Comparison of ENCODE assay signal across 7 mouse cellular contexts in genomic region chr19:41914592-41914882, GRCm38 (mm10). TPM values are rescaled to one million over a fixed set of nuclear protein-coding genes. Genes with fewer than 3 reads are reported as not detected.
DNase-seq lines count a peak whose midpoint lies in the region; ATAC-seq and TF ChIP-seq lines count a peak whose summit lies in the region.
"Not testable (repeated sequence)": the region's sequence is repeated elsewhere in the genome, so short reads cannot be mapped to it uniquely, and the experiment has no call there.

No protein-coding gene starts in this region.

- H3K36me3 ChIP-seq in forebrain, embryonic 14.5 days (ENCODE audit: control insufficient read depth, insufficient read depth, low read length): peaks cover 31% of the 10 kb centered on the region
- peaks cover 54% of the 10 kb centered on the region for H3K36me3 ChIP-seq in hindbrain, embryonic 10.5 days
- peaks cover 37% of the 10 kb centered on the region for H3K36me3 ChIP-seq in kidney, embryonic 16.5 days (ENCODE audit: insufficient read depth, low read length)
- H3K36me3 ChIP-seq in liver, embryonic 11.5 days (ENCODE audit: control insufficient read depth, insufficient read depth, low read length): peaks cover 28% of the 10 kb centered on the region
- peaks cover 10% of the 10 kb centered on the region; the same call in 1 of the 2 replicates for H3K36me3 ChIP-seq in macrophage (ENCODE audit: inconsistent target)
- H3K36me3 ChIP-seq in neural tube, embryonic 11.5 days (ENCODE audit: control insufficient read depth, insufficient read depth, low read length): peaks cover 11% of the 10 kb centered on the region

- H3K4me1 ChIP-seq in bone marrow macrophage, adult 2 months (ENCODE audit: control insufficient read depth, insufficient read depth, low read length): peaks cover 25% of the 10 kb centered on the region
- H3K4me1 ChIP-seq in forebrain, embryonic 14.5 days (ENCODE audit: control insufficient read depth, insufficient read depth, low read length): peaks cover 19% of the 10 kb centered on the region
- H3K4me1 ChIP-seq in hindbrain, embryonic 10.5 days (replicated peaks): peaks cover 18% of the 10 kb centered on the region
- peaks cover 19% of the 10 kb centered on the region for H3K4me1 ChIP-seq in kidney, embryonic 16.5 days (ENCODE audit: insufficient read depth, low read length)
- peaks cover 17% of the 10 kb centered on the region for H3K4me1 ChIP-seq in liver, embryonic 11.5 days (replicated peaks; ENCODE audit: control insufficient read depth, insufficient read depth, low read length)
- peaks cover 14% of the 10 kb centered on the region for H3K4me1 ChIP-seq in neural tube, embryonic 11.5 days (ENCODE audit: control insufficient read depth, insufficient read depth, low read length)

- ATAC-seq in forebrain, embryonic 14.5 days; kidney, embryonic 16.5 days (ENCODE audit: low FRiP score, low TSS enrichment); liver, embryonic 11.5 days (replicated peaks; ENCODE audit: low FRiP score); neural tube, embryonic 11.5 days (ENCODE audit: insufficient read depth, low FRiP score, low TSS enrichment): not testable (repeated sequence)

- TF ChIP-seq CTCF in bone marrow macrophage, adult 2 months (IDR thresholded peaks at IDR 0.05; ENCODE audit: low read depth, low read length): not testable (repeated sequence)

- not testable (repeated sequence) for H3K9me3 ChIP-seq in forebrain, embryonic 14.5 days (replicated peaks; ENCODE audit: control insufficient read depth, low read length); hindbrain, embryonic 10.5 days; kidney, embryonic 16.5 days (ENCODE audit: low read length); liver, embryonic 11.5 days (ENCODE audit: control insufficient read depth, low read length); neural tube, embryonic 11.5 days (ENCODE audit: control insufficient read depth, low read length)

- not testable (repeated sequence) for DNase-seq in forebrain, embryonic 14.5 days (ENCODE audit: low spot score); hindbrain, embryonic 10.5 days (ENCODE audit: low spot score); liver, embryonic 11.5 days (ENCODE audit: low spot score); neural tube, embryonic 11.5 days (ENCODE audit: low spot score)

- H3K27ac ChIP-seq in bone marrow macrophage, adult 2 months (ENCODE audit: insufficient read depth, low read depth, low read length): peak overlapping the region; percentile 75
- not testable (repeated sequence) for H3K27ac ChIP-seq in forebrain, embryonic 14.5 days (ENCODE audit: low read depth, low read length); hindbrain, embryonic 10.5 days; kidney, embryonic 16.5 days (ENCODE audit: low read length); liver, embryonic 11.5 days (ENCODE audit: low read depth, low read length); neural tube, embryonic 11.5 days (ENCODE audit: low read depth, low read length)
- H3K27ac ChIP-seq in macrophage: peak overlapping the region; percentile 94

- H3K4me2 ChIP-seq in forebrain, embryonic 14.5 days (ENCODE audit: low read length): peak overlapping the region; percentile 89; the same call in 1 of the 2 replicates
- H3K4me2 ChIP-seq in kidney, embryonic 16.5 days (replicated peaks; ENCODE audit: low read depth, low read length): not testable (repeated sequence)
- peak overlapping the region; percentile 78 for H3K4me2 ChIP-seq in liver, embryonic 11.5 days
- H3K4me2 ChIP-seq in neural tube, embryonic 11.5 days (ENCODE audit: low read depth): peak overlapping the region; percentile 93; the same call in 1 of the 2 replicates

- peak overlapping the region; percentile 87; the same call in 1 of the 2 replicates for H3K4me3 ChIP-seq in bone marrow macrophage, adult 2 months (ENCODE audit: insufficient read depth, low read length)
- 0 out of 2 replicates have a peak overlapping the region, but pooled peaks have one; percentile 1 for H3K4me3 ChIP-seq in forebrain, embryonic 14.5 days (ENCODE audit: low read depth, low read length)
- peak overlapping the region; percentile 97 for H3K4me3 ChIP-seq in hindbrain, embryonic 10.5 days
- peak overlapping the region; percentile 100; the same call in 1 of the 2 replicates for H3K4me3 ChIP-seq in kidney, embryonic 16.5 days (ENCODE audit: low read length)
- peak overlapping the region; percentile 93 for H3K4me3 ChIP-seq in liver, embryonic 11.5 days (ENCODE audit: low read depth, low read length)
- peak overlapping the region; percentile 96 for H3K4me3 ChIP-seq in macrophage (ENCODE audit: inconsistent target)
- H3K4me3 ChIP-seq in neural tube, embryonic 11.5 days (ENCODE audit: low read depth, low read length): not testable (repeated sequence)

- H3K9ac ChIP-seq in forebrain, embryonic 14.5 days (ENCODE audit: low read length); kidney, embryonic 16.5 days (replicated peaks; ENCODE audit: low read length); liver, embryonic 11.5 days (ENCODE audit: low read depth, low read length); neural tube, embryonic 11.5 days (ENCODE audit: low read length): not testable (repeated sequence)

- not testable (repeated sequence) for H3K27me3 ChIP-seq in forebrain, embryonic 14.5 days (replicated peaks; ENCODE audit: control insufficient read depth, insufficient read depth, low read length); hindbrain, embryonic 10.5 days (ENCODE audit: insufficient read depth, poor library complexity, severe bottlenecking); kidney, embryonic 16.5 days (ENCODE audit: insufficient read depth, low read length); liver, embryonic 11.5 days (replicated peaks; ENCODE audit: control insufficient read depth, insufficient read depth, low read length); neural tube, embryonic 11.5 days (ENCODE audit: control insufficient read depth, insufficient read depth, low read length)

- TF ChIP-seq POLR2A in bone marrow macrophage, adult 2 months (IDR thresholded peaks at IDR 0.05; ENCODE audit: borderline replicate concordance, low read depth, low read length): not testable (repeated sequence)

- peaks cover 55% of the 10 kb centered on the region for H3K79me2 ChIP-seq in macrophage (ENCODE audit: inconsistent target)

RNA-seq across cellular contexts. Expression of gene Pgam1, which starts 2.8 kb away (rescaled TPM):
- polyA plus RNA-seq in bone marrow macrophage, adult 2 months (2012; ENCODE audit: insufficient read depth, insufficient read length, missing spikeins): 256 and 259 TPM in 2 replicates
- 505 and 522 TPM in 2 replicates for polyA plus RNA-seq in forebrain, embryonic 14.5 days (2014; fragmentation: Nextera tagmentation; extraction: Ambion mirVana)
- polyA plus RNA-seq in hindbrain, embryonic 10.5 days (2016; fragmentation: Nextera tagmentation; extraction: Ambion mirVana): 900 and 1,138 TPM in 2 replicates
- 823 and 859 TPM in 2 replicates for polyA plus RNA-seq in kidney, embryonic 16.5 days (2015; fragmentation: Nextera tagmentation; extraction: Ambion mirVana)
- 871 and 874 TPM in 2 replicates for polyA plus RNA-seq in liver, embryonic 11.5 days (2014; fragmentation: Nextera tagmentation; extraction: Ambion mirVana)
- 10 to 100 TPM in 25 of 26 experiments, 1 to 10 TPM in 1; 7.5 to 76.5 (median 25.1) TPM for total RNA-seq in macrophage (2018; cell fraction: chromatin; rRNA removed)
- total RNA-seq in macrophage (2018; cell fraction: cytosol; rRNA removed): 100 to 1,000 TPM; 264 to 454 (median 349) TPM
- total RNA-seq in macrophage (2018; cell fraction: nucleus; rRNA removed): 100 to 1,000 TPM in 14 of 26 experiments, 10 to 100 TPM in 12; 47.8 to 175 (median 103) TPM
- polyA plus RNA-seq in macrophage (2018): 316 to 518 TPM (median 374 TPM) in 3 replicates
- polyA plus RNA-seq in neural tube, embryonic 11.5 days (2014; fragmentation: Nextera tagmentation; extraction: Ambion mirVana): 824 and 860 TPM in 2 replicates

RNA-seq across cellular contexts. Expression of gene Rrp12, which starts 18.6 kb away (rescaled TPM):
- 2.1 TPM in 2 replicates for polyA plus RNA-seq in bone marrow macrophage, adult 2 months (2012; ENCODE audit: insufficient read depth, insufficient read length, missing spikeins)
- 8.4 and 12.8 TPM in 2 replicates for polyA plus RNA-seq in forebrain, embryonic 14.5 days (2014; fragmentation: Nextera tagmentation; extraction: Ambion mirVana)
- 27.3 and 34.1 TPM in 2 replicates for polyA plus RNA-seq in hindbrain, embryonic 10.5 days (2016; fragmentation: Nextera tagmentation; extraction: Ambion mirVana)
- 16.9 and 18.8 TPM in 2 replicates for polyA plus RNA-seq in kidney, embryonic 16.5 days (2015; fragmentation: Nextera tagmentation; extraction: Ambion mirVana)
- polyA plus RNA-seq in liver, embryonic 11.5 days (2014; fragmentation: Nextera tagmentation; extraction: Ambion mirVana): 29.5 and 34.0 TPM in 2 replicates
- 10 to 100 TPM in 7 of 26 experiments, 1 to 10 TPM in 19; 2.3 to 18.2 (median 8.3) TPM for total RNA-seq in macrophage (2018; cell fraction: chromatin; rRNA removed)
- total RNA-seq in macrophage (2018; cell fraction: cytosol; rRNA removed): 1 to 10 TPM; 3.5 to 6.7 (median 5.1) TPM
- total RNA-seq in macrophage (2018; cell fraction: nucleus; rRNA removed): 10 to 100 TPM in 2 of 26 experiments, 1 to 10 TPM in 24; 2.5 to 18.5 (median 5.6) TPM
- polyA plus RNA-seq in macrophage (2018): 3.8 to 15.5 TPM (median 6.8 TPM) in 3 replicates
- 18.0 and 20.2 TPM in 2 replicates for polyA plus RNA-seq in neural tube, embryonic 11.5 days (2014; fragmentation: Nextera tagmentation; extraction: Ambion mirVana)

RNA-seq across cellular contexts. Expression of gene Exosc1, which starts 18.7 kb away (rescaled TPM):
- 17.8 and 19.0 TPM in 2 replicates for polyA plus RNA-seq in bone marrow macrophage, adult 2 months (2012; ENCODE audit: insufficient read depth, insufficient read length, missing spikeins)
- 69.0 and 76.2 TPM in 2 replicates for polyA plus RNA-seq in forebrain, embryonic 14.5 days (2014; fragmentation: Nextera tagmentation; extraction: Ambion mirVana)
- polyA plus RNA-seq in hindbrain, embryonic 10.5 days (2016; fragmentation: Nextera tagmentation; extraction: Ambion mirVana): 75.5 and 92.1 TPM in 2 replicates
- polyA plus RNA-seq in kidney, embryonic 16.5 days (2015; fragmentation: Nextera tagmentation; extraction: Ambion mirVana): 74.0 and 78.8 TPM in 2 replicates
- 101 and 109 TPM in 2 replicates for polyA plus RNA-seq in liver, embryonic 11.5 days (2014; fragmentation: Nextera tagmentation; extraction: Ambion mirVana)
- total RNA-seq in macrophage (2018; cell fraction: chromatin; rRNA removed): 10 to 100 TPM in 19 of 26 experiments, 1 to 10 TPM in 7; 3.9 to 35.7 (median 16.0) TPM
- 10 to 100 TPM; 10.2 to 27.9 (median 20.5) TPM for total RNA-seq in macrophage (2018; cell fraction: cytosol; rRNA removed)
- 10 to 100 TPM in 17 of 26 experiments, 1 to 10 TPM in 9; 5.3 to 35.8 (median 13.5) TPM for total RNA-seq in macrophage (2018; cell fraction: nucleus; rRNA removed)
- polyA plus RNA-seq in macrophage (2018): 15.3 to 37.7 TPM (median 36.0 TPM) in 3 replicates
- 61.3 and 67.0 TPM in 2 replicates for polyA plus RNA-seq in neural tube, embryonic 11.5 days (2014; fragmentation: Nextera tagmentation; extraction: Ambion mirVana)

RNA-seq across cellular contexts. Expression of gene Zdhhc16, which starts 18.7 kb away (rescaled TPM):
- polyA plus RNA-seq in bone marrow macrophage, adult 2 months (2012; ENCODE audit: insufficient read depth, insufficient read length, missing spikeins): 43.9 and 44.3 TPM in 2 replicates
- 77.2 and 83.7 TPM in 2 replicates for polyA plus RNA-seq in forebrain, embryonic 14.5 days (2014; fragmentation: Nextera tagmentation; extraction: Ambion mirVana)
- polyA plus RNA-seq in hindbrain, embryonic 10.5 days (2016; fragmentation: Nextera tagmentation; extraction: Ambion mirVana): 87.1 and 92.5 TPM in 2 replicates
- 89.1 and 94.4 TPM in 2 replicates for polyA plus RNA-seq in kidney, embryonic 16.5 days (2015; fragmentation: Nextera tagmentation; extraction: Ambion mirVana)
- 58.9 and 63.0 TPM in 2 replicates for polyA plus RNA-seq in liver, embryonic 11.5 days (2014; fragmentation: Nextera tagmentation; extraction: Ambion mirVana)
- 10 to 100 TPM; 30.4 to 96.2 (median 73.6) TPM for total RNA-seq in macrophage (2018; cell fraction: chromatin; rRNA removed)
- total RNA-seq in macrophage (2018; cell fraction: cytosol; rRNA removed): 10 to 100 TPM; 20.2 to 31.1 (median 25.7) TPM
- total RNA-seq in macrophage (2018; cell fraction: nucleus; rRNA removed): 10 to 100 TPM; 27.2 to 91.0 (median 47.7) TPM
- polyA plus RNA-seq in macrophage (2018): 17.4 to 32.6 TPM (median 29.9 TPM) in 3 replicates
- polyA plus RNA-seq in neural tube, embryonic 11.5 days (2014; fragmentation: Nextera tagmentation; extraction: Ambion mirVana): 66.8 and 69.2 TPM in 2 replicates
